ENCODE assay signal across 9 mouse cellular contexts in genomic region chr2:167292854-167293253, GRCm38 (mm10). TPM values are rescaled to one million over a fixed set of nuclear protein-coding genes. Genes with fewer than 3 reads are reported as not detected.
DNase-seq lines count a peak whose midpoint lies in the region; ATAC-seq lines count a peak whose summit lies in the region.
"Had no signal": no experiment of that assay in that cellular context is flagged by ENCODE, and none has a peak within 500 bp of the region (broad histone marks: within the 10 kb centered on the region; RNA-seq: fewer than 3 reads in every experiment).

No protein-coding gene starts in this region.

- peak overlapping the region; percentile 17; the same call in 1 of the 2 replicates for H3K9ac ChIP-seq in liver, embryonic 11.5 days (ENCODE audit: low read depth, low read length)
- no peak overlapping the region for H3K9ac ChIP-seq in forebrain, embryonic 11.5 days (ENCODE audit: low read length)
- H3K9ac ChIP-seq: lung, embryonic 15.5 days had no signal

- peaks cover 28% of the 10 kb centered on the region for H3K4me1 ChIP-seq in liver, embryonic 11.5 days (replicated peaks; ENCODE audit: control insufficient read depth, insufficient read depth, low read length)
- no peaks in the 10 kb centered on the region for H3K4me1 ChIP-seq in forebrain, embryonic 11.5 days (replicated peaks; ENCODE audit: control insufficient read depth, insufficient read depth, low read length)

- DNase-seq in gastrocnemius, adult 8-10 months (ENCODE audit: low spot score in 2 of 2) = peak; percentile 1 to 2
- no peak for DNase-seq in gastrocnemius, postnatal 4 days (ENCODE audit: low spot score in 2 of 2)
- peak; percentile 22 to 24 for DNase-seq in right cerebral cortex, postnatal 10 days (ENCODE audit: low spot score in 2 of 2)
- no peak for DNase-seq in right cerebral cortex, postnatal 4 days
- peak; percentile 43 for DNase-seq in embryo, embryonic 11 days
- no peak for DNase-seq in liver, embryonic 11.5 days (ENCODE audit: low spot score)
- DNase-seq in retina, postnatal 1 day = no peak
- no peak for DNase-seq in forebrain, embryonic 11.5 days (ENCODE audit: low spot score)

- H3K27ac ChIP-seq in liver, embryonic 11.5 days (ENCODE audit: low read depth, low read length) = peak overlapping the region; percentile 66
- H3K27ac ChIP-seq in forebrain, embryonic 11.5 days (ENCODE audit: low read depth, low read length) = no peak overlapping the region
- H3K27ac ChIP-seq: lung, embryonic 15.5 days had no signal

- H3K4me3 ChIP-seq in liver, embryonic 11.5 days (ENCODE audit: low read depth, low read length) = no peak overlapping the region
- no peak overlapping the region for H3K4me3 ChIP-seq in forebrain, embryonic 11.5 days (ENCODE audit: low read depth, low read length)
- H3K4me3 ChIP-seq: lung, embryonic 15.5 days had no signal

- ATAC-seq in liver, embryonic 11.5 days (replicated peaks; ENCODE audit: low FRiP score) = peak; percentile 84
- no peak for ATAC-seq in forebrain, embryonic 11.5 days (replicated peaks; ENCODE audit: low FRiP score)

- 6% methylated on average over 6 of the region's 6 CpGs for WGBS in liver, embryonic 11.5 days
- 45% methylated on average over 6 of the region's 6 CpGs for WGBS in forebrain, embryonic 11.5 days

- no peaks in the 10 kb centered on the region for H3K9me3 ChIP-seq in liver, embryonic 11.5 days (ENCODE audit: control insufficient read depth, low read length)
- no peaks in the 10 kb centered on the region for H3K9me3 ChIP-seq in forebrain, embryonic 11.5 days (ENCODE audit: control insufficient read depth, low read length)
- H3K9me3 ChIP-seq: lung, embryonic 15.5 days had no signal

- no peaks in the 10 kb centered on the region for H3K27me3 ChIP-seq in liver, embryonic 11.5 days (replicated peaks; ENCODE audit: control insufficient read depth, insufficient read depth, low read length)
- no peaks in the 10 kb centered on the region for H3K27me3 ChIP-seq in forebrain, embryonic 11.5 days (ENCODE audit: control insufficient read depth, insufficient read depth, low read length)
- H3K27me3 ChIP-seq: lung, embryonic 15.5 days had no signal

- no peaks in the 10 kb centered on the region for H3K36me3 ChIP-seq in liver, embryonic 11.5 days (ENCODE audit: control insufficient read depth, insufficient read depth, low read length)
- no peaks in the 10 kb centered on the region for H3K36me3 ChIP-seq in forebrain, embryonic 11.5 days (ENCODE audit: control insufficient read depth, insufficient read depth, low read length)
- H3K36me3 ChIP-seq: lung, embryonic 15.5 days had no signal

- peak overlapping the region; percentile 47 for H3K4me2 ChIP-seq in liver, embryonic 11.5 days
- no peak overlapping the region for H3K4me2 ChIP-seq in forebrain, embryonic 11.5 days (ENCODE audit: low read depth, low read length, severe bottlenecking)
- H3K4me2 ChIP-seq: lung, embryonic 15.5 days had no signal

RNA-seq across cellular contexts. Expression of gene Ptgis, which starts 52.5 kb away (rescaled TPM):
- 1 to 10 TPM; 1.1 to 3.3 (median 1.9) TPM for total RNA-seq in gastrocnemius, adult 8-10 months (2022)
- total RNA-seq in gastrocnemius, postnatal 4 days (2021) = 10 to 100 TPM; 26.8 to 27.1 TPM
- 7.4 and 7.7 TPM in 2 replicates for polyA plus RNA-seq in liver, embryonic 11.5 days (2014; fragmentation: Nextera tagmentation; extraction: Ambion mirVana)
- 8.1 and 9.2 TPM in 2 replicates for polyA plus RNA-seq in forebrain, embryonic 11.5 days (2014; fragmentation: Nextera tagmentation; extraction: Ambion mirVana)

RNA-seq across cellular contexts. Expression of gene B4galt5, which starts 56.1 kb away (rescaled TPM):
- total RNA-seq in gastrocnemius, adult 8-10 months (2022) = 10 to 100 TPM in 1 of 4 experiments, 1 to 10 TPM in 3; 6.2 to 13.3 (median 8.8) TPM
- total RNA-seq in gastrocnemius, postnatal 4 days (2021) = 10 to 100 TPM; 40.0 to 41.0 TPM
- polyA plus RNA-seq in liver, embryonic 11.5 days (2014; fragmentation: Nextera tagmentation; extraction: Ambion mirVana) = 8.0 and 11.8 TPM in 2 replicates
- 17.5 and 19.2 TPM in 2 replicates for polyA plus RNA-seq in forebrain, embryonic 11.5 days (2014; fragmentation: Nextera tagmentation; extraction: Ambion mirVana)

Comparison
In these comparisons a context has a peak if more than half of its experiments do, and no peak if none do; other contexts are left out.
1. DNase-seq: peak in gastrocnemius, adult 8-10 months (2 of 2), right cerebral cortex, postnatal 10 days (2 of 2) and embryo, embryonic 11 days (single experiment); none in gastrocnemius, postnatal 4 days (0 of 2), right cerebral cortex, postnatal 4 days (single experiment), liver, embryonic 11.5 days (single experiment), retina, postnatal 1 day (single experiment) and forebrain, embryonic 11.5 days (single experiment).
2. RNA of gene Ptgis, which starts 52.5 kb away (total RNA-seq): 26.8 to 27.1 TPM in gastrocnemius, postnatal 4 days; 1.1 to 3.3 TPM in gastrocnemius, adult 8-10 months; every median in the first group is over 4 times any median in the second.